Mouse (Mus musculus): Measurements from ENCODE around the gene Iqce. TPM values are rescaled to one million over a fixed set of nuclear protein-coding genes. Genes with fewer than 3 reads are reported as not detected.

Iqce gene
- total RNA-seq, 1 experiment from 2014 or later, result 34.4 TPM

- ATAC-seq (replicated peaks in 1 of 2; ENCODE audit: insufficient read depth in 1 of 2, low FRiP score in 2 of 2, low TSS enrichment in 1 of 2, low read depth in 1 of 2, poor library complexity in 2 of 2, severe bottlenecking in 2 of 2), result no peak
Measured at GRCm38 (mm10) chr5:140648519-140649100, 53.6 kb downstream of the Iqce start, which contains the start of gene Ttyh3. Ttyh3 (minus strand) TSS chr5:140649031.

GRCm38 (mm10) chr5:140647821-140648518, 54.2 kb downstream of the Iqce start:
- ATAC-seq (replicated peaks in 1 of 2; ENCODE audit: insufficient read depth in 1 of 2, low FRiP score in 2 of 2, low TSS enrichment in 1 of 2, low read depth in 1 of 2, poor library complexity in 2 of 2, severe bottlenecking in 2 of 2), result no peak

GRCm38 (mm10) chr5:140647031-140647760, 55.0 kb downstream of the Iqce start:
- ATAC-seq (replicated peaks in 1 of 2; ENCODE audit: insufficient read depth in 1 of 2, low FRiP score in 2 of 2, low TSS enrichment in 1 of 2, low read depth in 1 of 2, poor library complexity in 2 of 2, severe bottlenecking in 2 of 2), result no peak

- no peak for ATAC-seq (replicated peaks in 1 of 2; ENCODE audit: insufficient read depth in 1 of 2, low FRiP score in 2 of 2, low TSS enrichment in 1 of 2, low read depth in 1 of 2, poor library complexity in 2 of 2, severe bottlenecking in 2 of 2)
Measured at GRCm38 (mm10) chr5:140646171-140646570, 56.0 kb downstream of the Iqce start.

GRCm38 (mm10) chr5:140645454-140645853, 56.7 kb downstream of the Iqce start:
- no peak for ATAC-seq (replicated peaks in 1 of 2; ENCODE audit: insufficient read depth in 1 of 2, low FRiP score in 2 of 2, low TSS enrichment in 1 of 2, low read depth in 1 of 2, poor library complexity in 2 of 2, severe bottlenecking in 2 of 2)

- peak in 1 of 2 experiments; percentile 4; a peak in 1 of 4 replicates for ATAC-seq (replicated peaks in 1 of 2; ENCODE audit: insufficient read depth in 1 of 2, low FRiP score in 2 of 2, low TSS enrichment in 1 of 2, low read depth in 1 of 2, poor library complexity in 2 of 2, severe bottlenecking in 2 of 2)
Measured at GRCm38 (mm10) chr5:140644702-140645201, 57.4 kb downstream of the Iqce start.

GRCm38 (mm10) chr5:140644263-140644662, 57.9 kb downstream of the Iqce start:
- no peak for ATAC-seq (replicated peaks in 1 of 2; ENCODE audit: insufficient read depth in 1 of 2, low FRiP score in 2 of 2, low TSS enrichment in 1 of 2, low read depth in 1 of 2, poor library complexity in 2 of 2, severe bottlenecking in 2 of 2)

- ATAC-seq (replicated peaks in 1 of 2; ENCODE audit: insufficient read depth in 1 of 2, low FRiP score in 2 of 2, low TSS enrichment in 1 of 2, low read depth in 1 of 2, poor library complexity in 2 of 2, severe bottlenecking in 2 of 2), result peak; percentile 73 to 87
Measured at GRCm38 (mm10) chr5:140642076-140642475, 60.1 kb downstream of the Iqce start.

- ATAC-seq (replicated peaks in 1 of 2; ENCODE audit: insufficient read depth in 1 of 2, low FRiP score in 2 of 2, low TSS enrichment in 1 of 2, low read depth in 1 of 2, poor library complexity in 2 of 2, severe bottlenecking in 2 of 2), result peak in 1 of 2 experiments; percentile 17; a peak in 1 of 4 replicates
Measured at GRCm38 (mm10) chr5:140641254-140641928, 60.8 kb downstream of the Iqce start.

GRCm38 (mm10) chr5:140640812-140641211, 61.4 kb downstream of the Iqce start:
- peak in 1 of 2 experiments; percentile 29; a peak in 1 of 4 replicates for ATAC-seq (replicated peaks in 1 of 2; ENCODE audit: insufficient read depth in 1 of 2, low FRiP score in 2 of 2, low TSS enrichment in 1 of 2, low read depth in 1 of 2, poor library complexity in 2 of 2, severe bottlenecking in 2 of 2)

- ATAC-seq (replicated peaks in 1 of 2; ENCODE audit: insufficient read depth in 1 of 2, low FRiP score in 2 of 2, low TSS enrichment in 1 of 2, low read depth in 1 of 2, poor library complexity in 2 of 2, severe bottlenecking in 2 of 2), result no peak
Measured at GRCm38 (mm10) chr5:140639871-140640270, 62.3 kb downstream of the Iqce start.

GRCm38 (mm10) chr5:140639312-140639711, 62.9 kb downstream of the Iqce start:
- no peak for ATAC-seq (replicated peaks in 1 of 2; ENCODE audit: insufficient read depth in 1 of 2, low FRiP score in 2 of 2, low TSS enrichment in 1 of 2, low read depth in 1 of 2, poor library complexity in 2 of 2, severe bottlenecking in 2 of 2)

- no peak for ATAC-seq (replicated peaks in 1 of 2; ENCODE audit: insufficient read depth in 1 of 2, low FRiP score in 2 of 2, low TSS enrichment in 1 of 2, low read depth in 1 of 2, poor library complexity in 2 of 2, severe bottlenecking in 2 of 2)
Measured at GRCm38 (mm10) chr5:140638484-140638883, 63.7 kb downstream of the Iqce start.

GRCm38 (mm10) chr5:140637989-140638388, 64.2 kb downstream of the Iqce start:
- no peak for ATAC-seq (replicated peaks in 1 of 2; ENCODE audit: insufficient read depth in 1 of 2, low FRiP score in 2 of 2, low TSS enrichment in 1 of 2, low read depth in 1 of 2, poor library complexity in 2 of 2, severe bottlenecking in 2 of 2)

- no peak for ATAC-seq (replicated peaks in 1 of 2; ENCODE audit: insufficient read depth in 1 of 2, low FRiP score in 2 of 2, low TSS enrichment in 1 of 2, low read depth in 1 of 2, poor library complexity in 2 of 2, severe bottlenecking in 2 of 2)
Measured at GRCm38 (mm10) chr5:140637058-140637410, 65.1 kb downstream of the Iqce start.

GRCm38 (mm10) chr5:140636316-140637057, 65.7 kb downstream of the Iqce start:
- peak in 1 of 2 experiments; percentile 18; a peak in 1 of 4 replicates for ATAC-seq (replicated peaks in 1 of 2; ENCODE audit: insufficient read depth in 1 of 2, low FRiP score in 2 of 2, low TSS enrichment in 1 of 2, low read depth in 1 of 2, poor library complexity in 2 of 2, severe bottlenecking in 2 of 2)
